Mouse (Mus musculus): ENCODE results near the gene Yif1a.

Gene Yif1a

GRCm38 (mm10) chr19:5087884-5088728 lies at the start of gene Yif1a:
TSS of gene Yif1a (plus strand) at chr19:5088538.
- DNase-seq (ENCODE audit: low spot score in 2 of 2): peak; percentile 95 to 96

- DNase-seq (ENCODE audit: low spot score in 2 of 2): peak; percentile 89 to 90
Observed at GRCm38 (mm10) chr19:5038709-5039156, 49.6 kb upstream of the Yif1a start, which contains the start of the genes B4gat1 and AC124502.3. TSS of gene B4gat1 (plus strand) at chr19:5038826. TSS of gene AC124502.3 (plus strand) at chr19:5038891.

GRCm38 (mm10) chr19:5039301-5040114 lies 48.8 kb upstream of the Yif1a start:
- DNase-seq (ENCODE audit: low spot score in 2 of 2): no peak

- DNase-seq (ENCODE audit: low spot score in 2 of 2): peak; percentile 96
Observed at GRCm38 (mm10) chr19:5040862-5041523, 47.3 kb upstream of the Yif1a start, which contains the start of gene Brms1. TSS of gene Brms1 (plus strand) at chr19:5041354.

- no peak for DNase-seq (ENCODE audit: low spot score in 2 of 2)
Observed at GRCm38 (mm10) chr19:5041588-5041987, 46.8 kb upstream of the Yif1a start.

GRCm38 (mm10) chr19:5045531-5045930 lies 42.8 kb upstream of the Yif1a start:
- no peak for DNase-seq (ENCODE audit: low spot score in 2 of 2)

GRCm38 (mm10) chr19:5048138-5049056 lies 39.9 kb upstream of the Yif1a start:
- DNase-seq (ENCODE audit: low spot score in 2 of 2): peak; percentile 75 to 81

- DNase-seq (ENCODE audit: low spot score in 2 of 2): no peak
Observed at GRCm38 (mm10) chr19:5049325-5049724, 39.0 kb upstream of the Yif1a start.

- DNase-seq (ENCODE audit: low spot score in 2 of 2): peak; percentile 77 to 81
Observed at GRCm38 (mm10) chr19:5050047-5050905, 38.1 kb upstream of the Yif1a start, which contains the start of gene Rin1. TSS of gene Rin1 (plus strand) at chr19:5050481.

- no peak for DNase-seq (ENCODE audit: low spot score in 2 of 2)
Observed at GRCm38 (mm10) chr19:5051031-5051430, 37.3 kb upstream of the Yif1a start.

GRCm38 (mm10) chr19:5051515-5051914 lies 36.8 kb upstream of the Yif1a start:
- DNase-seq (ENCODE audit: low spot score in 2 of 2): no peak

- DNase-seq (ENCODE audit: low spot score in 2 of 2): peak in 1 of 2 experiments; percentile 71
Observed at GRCm38 (mm10) chr19:5052166-5052822, 36.0 kb upstream of the Yif1a start.

GRCm38 (mm10) chr19:5052853-5053252 lies 35.5 kb upstream of the Yif1a start:
- no peak for DNase-seq (ENCODE audit: low spot score in 2 of 2)

- DNase-seq (ENCODE audit: low spot score in 2 of 2): no peak
Observed at GRCm38 (mm10) chr19:5053909-5054308, 34.4 kb upstream of the Yif1a start.

GRCm38 (mm10) chr19:5056251-5056650 lies 32.1 kb upstream of the Yif1a start:
- DNase-seq (ENCODE audit: low spot score in 2 of 2): no peak

GRCm38 (mm10) chr19:5057876-5058775 lies 30.2 kb upstream of the Yif1a start:
- no peak for DNase-seq (ENCODE audit: low spot score in 2 of 2)

GRCm38 (mm10) chr19:5058801-5059771 lies 29.3 kb upstream of the Yif1a start:
- no peak for DNase-seq (ENCODE audit: low spot score in 2 of 2)
